Mouse (Mus musculus): ENCODE measurements at regions not wholly inside any gene's neighbourhood (a gene's known extent, or its start where the extent isn't known, plus 50 kb on each side); places are given as distances from the start of the nearest gene placed in this dataset.

- Histone ChIP-seq H3K4me1 (replicated peaks; ENCODE audit: control insufficient read depth in 2 of 2, insufficient read depth in 2 of 2, low read length in 1 of 2) (no peaks in the 10 kb centered on the region), H3K9me3 (ENCODE audit: control insufficient read depth, low read length) (no peaks in the 10 kb centered on the region), H3K27ac (no peak overlapping the region), H3K27me3 (ENCODE audit: control insufficient read depth, insufficient read depth, low read length) (no peaks in the 10 kb centered on the region), H3K4me3 (ENCODE audit: insufficient read depth in 1 of 2, low read depth in 2 of 2, low read length in 2 of 2) (no peak overlapping the region), H3K36me3 (replicated peaks; ENCODE audit: control insufficient read depth, insufficient read depth, low read depth) (no peaks in the 10 kb centered on the region), H3K4me2 (ENCODE audit: low read depth) (no peak overlapping the region), H3K9ac (replicated peaks) (no peak overlapping the region)
- ATAC-seq (ENCODE audit: insufficient read depth) (no peak), DNase-seq (ENCODE audit: low read depth in 3 of 3, low spot score in 3 of 3) (no peak)
- TF ChIP-seq CTCF (IDR thresholded peaks at IDR 0.05; ENCODE audit: low read depth), result no peak
- no peak for TF ChIP-seq EP300 (IDR thresholded peaks at IDR 0.05; ENCODE audit: low read depth)
- 53% methylated on average over 12 of the region's 12 CpGs for WGBS (ENCODE audit: insufficient replicate concordance)
Measured at GRCm38 (mm10) chr1:33271437-33272145, 398.0 kb downstream of the Prim2 start.

GRCm38 (mm10) chr1:33269162-33269561, 400.4 kb downstream of the Prim2 start:
- TF ChIP-seq CTCF (IDR thresholded peaks at IDR 0.05; ENCODE audit: low read depth) (no peak), EP300 (IDR thresholded peaks at IDR 0.05; ENCODE audit: low read depth) (no peak)
- Histone ChIP-seq H3K4me2 (ENCODE audit: low read depth) (no peak overlapping the region), H3K9me3 (ENCODE audit: control insufficient read depth, low read length) (no peaks in the 10 kb centered on the region), H3K9ac (replicated peaks) (no peak overlapping the region), H3K36me3 (replicated peaks; ENCODE audit: control insufficient read depth, insufficient read depth, low read depth) (no peaks in the 10 kb centered on the region), H3K27me3 (ENCODE audit: control insufficient read depth, insufficient read depth, low read length) (no peaks in the 10 kb centered on the region), H3K4me1 (replicated peaks; ENCODE audit: control insufficient read depth in 2 of 2, insufficient read depth in 2 of 2, low read length in 1 of 2) (no peaks in the 10 kb centered on the region), H3K4me3 (ENCODE audit: insufficient read depth in 1 of 2, low read depth in 2 of 2, low read length in 2 of 2) (no peak overlapping the region), H3K27ac (no peak overlapping the region)
- 56% methylated on average over 4 of the region's 4 CpGs for WGBS (ENCODE audit: insufficient replicate concordance)
- DNase-seq (ENCODE audit: low read depth in 3 of 3, low spot score in 3 of 3) (no peak), ATAC-seq (ENCODE audit: insufficient read depth) (no peak)

- 60% methylated on average over 5 of the region's 5 CpGs for WGBS (ENCODE audit: insufficient replicate concordance)
- H3K9ac ChIP-seq (replicated peaks), result no peak overlapping the region
- no peak overlapping the region for H3K4me2 ChIP-seq (ENCODE audit: low read depth)
- H3K9me3 ChIP-seq (ENCODE audit: control insufficient read depth, low read length), result no peaks in the 10 kb centered on the region
- H3K4me3 ChIP-seq (ENCODE audit: insufficient read depth in 1 of 2, low read depth in 2 of 2, low read length in 2 of 2), result no peak overlapping the region
- no peak for DNase-seq (ENCODE audit: low read depth in 3 of 3, low spot score in 3 of 3)
- no peak overlapping the region for H3K27ac ChIP-seq
- H3K36me3 ChIP-seq (replicated peaks; ENCODE audit: control insufficient read depth, insufficient read depth, low read depth), result no peaks in the 10 kb centered on the region
- H3K4me1 ChIP-seq (replicated peaks; ENCODE audit: control insufficient read depth in 2 of 2, insufficient read depth in 2 of 2, low read length in 1 of 2), result no peaks in the 10 kb centered on the region
- H3K27me3 ChIP-seq (ENCODE audit: control insufficient read depth, insufficient read depth, low read length), result no peaks in the 10 kb centered on the region
- TF ChIP-seq CTCF (IDR thresholded peaks at IDR 0.05; ENCODE audit: low read depth) (no peak), EP300 (IDR thresholded peaks at IDR 0.05; ENCODE audit: low read depth) (no peak)
- ATAC-seq (ENCODE audit: insufficient read depth), result no peak
Measured at GRCm38 (mm10) chr1:33265731-33266415, 403.7 kb downstream of the Prim2 start.

DNA sequence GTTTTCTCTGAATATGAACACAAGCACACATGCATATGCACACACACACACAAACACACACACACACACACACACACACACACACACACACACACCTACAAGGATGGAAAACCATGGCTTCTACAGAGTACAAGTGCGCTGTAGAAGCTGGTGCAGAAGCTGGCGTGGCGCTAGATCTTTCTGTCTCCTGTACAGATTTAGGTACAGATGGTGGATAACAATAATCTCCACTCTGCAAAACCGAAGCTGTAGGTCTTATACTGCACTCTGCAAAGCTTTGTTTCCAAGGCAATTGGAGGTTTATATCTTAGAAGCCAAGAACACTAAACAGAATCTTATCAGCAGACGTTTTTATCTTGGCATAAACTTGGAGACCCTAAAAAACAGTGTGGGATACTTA, 420.1 kb downstream of the Prim2 start:
- Histone ChIP-seq H3K4me2 (ENCODE audit: low read depth) (no peak overlapping the region), H3K9ac (replicated peaks) (no peak overlapping the region), H3K4me3 (ENCODE audit: insufficient read depth in 1 of 2, low read depth in 2 of 2, low read length in 2 of 2) (no peak overlapping the region), H3K9me3 (ENCODE audit: control insufficient read depth, low read length) (no peaks in the 10 kb centered on the region), H3K36me3 (replicated peaks; ENCODE audit: control insufficient read depth, insufficient read depth, low read depth) (no peaks in the 10 kb centered on the region), H3K27me3 (ENCODE audit: control insufficient read depth, insufficient read depth, low read length) (no peaks in the 10 kb centered on the region), H3K4me1 (replicated peaks; ENCODE audit: control insufficient read depth in 2 of 2, insufficient read depth in 2 of 2, low read length in 1 of 2) (no peaks in the 10 kb centered on the region), H3K27ac (no peak overlapping the region)
- TF ChIP-seq CTCF (IDR thresholded peaks at IDR 0.05; ENCODE audit: low read depth) (no peak), EP300 (IDR thresholded peaks at IDR 0.05; ENCODE audit: low read depth) (no peak)
- ATAC-seq (ENCODE audit: insufficient read depth) (no peak), DNase-seq (ENCODE audit: low read depth in 3 of 3, low spot score in 3 of 3) (no peak)
- 62% methylated on average over 5 of the region's 5 CpGs for WGBS (ENCODE audit: insufficient replicate concordance)

- DNase-seq (ENCODE audit: low read depth in 3 of 3, low spot score in 3 of 3) (no peak), ATAC-seq (ENCODE audit: insufficient read depth) (no peak)
- Histone ChIP-seq H3K27me3 (ENCODE audit: control insufficient read depth, insufficient read depth, low read length) (no peaks in the 10 kb centered on the region), H3K4me2 (ENCODE audit: low read depth) (no peak overlapping the region), H3K36me3 (replicated peaks; ENCODE audit: control insufficient read depth, insufficient read depth, low read depth) (no peaks in the 10 kb centered on the region), H3K27ac (no peak overlapping the region), H3K9ac (replicated peaks) (no peak overlapping the region), H3K4me3 (ENCODE audit: insufficient read depth in 1 of 2, low read depth in 2 of 2, low read length in 2 of 2) (no peak overlapping the region), H3K4me1 (replicated peaks; ENCODE audit: control insufficient read depth in 2 of 2, insufficient read depth in 2 of 2, low read length in 1 of 2) (no peaks in the 10 kb centered on the region), H3K9me3 (ENCODE audit: control insufficient read depth, low read length) (no peaks in the 10 kb centered on the region)
- TF ChIP-seq CTCF (IDR thresholded peaks at IDR 0.05; ENCODE audit: low read depth) (no peak), EP300 (IDR thresholded peaks at IDR 0.05; ENCODE audit: low read depth) (no peak)
- 78% methylated on average over 6 of the region's 6 CpGs for WGBS (ENCODE audit: insufficient replicate concordance)
Measured at GRCm38 (mm10) chr1:33247076-33247475, 422.5 kb downstream of the Prim2 start.
